Mouse (Mus musculus) activated CD4-positive, CD25-positive, alpha-beta regulatory T cell, adult 9 weeks (primary cell): ENCODE measurements around the gene Ldb1. TPM values are rescaled to one million over a fixed set of nuclear protein-coding genes. Genes with fewer than 3 reads are reported as not detected.

Experiments
- polyA plus RNA-seq: library from polyadenylated mRNA; unstranded; fragments of 100-300 nt; shearing (Covaris generic); gene quantifications from one replicate; pipeline ENCODE4 v1.2.1, GENCODE M21; 2017

Gene Ldb1
- polyA plus RNA-seq: 37.4 TPM

GRCm38 (mm10) chr19:46044993-46045695 lies at the start of gene Ldb1:
Gene Ldb1 (minus strand): TSS chr19:46045214.

DNA sequence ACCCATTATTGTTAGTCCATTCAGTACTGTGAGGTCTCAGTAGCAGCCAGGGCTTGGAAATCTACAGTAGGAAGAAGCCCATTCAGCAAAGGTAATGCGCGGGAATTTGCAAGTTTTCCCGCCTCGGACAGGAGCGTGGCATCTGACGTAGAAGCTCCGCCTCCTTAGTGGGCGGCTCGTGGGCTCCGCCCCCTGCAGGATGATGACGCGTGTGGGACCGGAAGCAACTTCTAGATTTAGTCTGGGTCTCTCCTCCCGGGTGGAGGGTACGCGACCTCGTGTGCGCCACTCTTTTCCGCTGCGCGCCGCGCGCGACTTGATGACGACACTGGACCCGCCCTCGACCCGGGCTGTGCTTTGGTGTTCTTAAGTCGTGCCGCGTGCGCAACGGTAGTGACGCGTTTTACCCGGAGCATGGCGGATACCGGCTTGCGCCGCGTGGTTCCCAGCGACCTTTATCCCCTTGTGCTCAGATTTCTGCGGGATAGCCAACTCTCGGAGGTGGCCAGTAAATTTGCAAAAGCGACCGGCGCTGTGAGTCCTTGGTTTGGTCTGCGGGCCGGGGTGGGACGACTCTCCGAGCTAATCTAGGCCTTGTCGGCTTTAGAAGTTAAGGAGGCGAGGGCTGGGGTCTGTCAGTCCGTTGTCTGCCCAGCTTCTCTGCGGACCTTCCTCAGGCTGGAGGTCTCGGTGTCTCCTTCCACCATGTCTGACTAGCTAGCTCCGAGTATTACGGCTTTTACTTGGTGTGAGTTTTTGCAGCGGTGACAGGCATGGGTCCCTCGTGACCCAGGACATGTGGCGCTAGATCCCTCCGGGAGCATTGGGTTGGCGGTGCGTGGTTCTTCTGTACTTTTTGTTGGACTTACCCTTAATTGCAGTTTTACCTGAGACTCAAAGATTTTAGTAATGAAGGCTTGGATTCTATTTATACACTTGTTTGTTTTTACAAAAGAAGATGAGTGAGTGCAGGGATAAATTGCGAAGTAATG lies 30.9 kb upstream of the Ldb1 start, which contains the start of gene Nolc1:
Gene Nolc1, plus strand, starts transcription at position 248 of the 992 bp plus-strand sequence.

DNA sequence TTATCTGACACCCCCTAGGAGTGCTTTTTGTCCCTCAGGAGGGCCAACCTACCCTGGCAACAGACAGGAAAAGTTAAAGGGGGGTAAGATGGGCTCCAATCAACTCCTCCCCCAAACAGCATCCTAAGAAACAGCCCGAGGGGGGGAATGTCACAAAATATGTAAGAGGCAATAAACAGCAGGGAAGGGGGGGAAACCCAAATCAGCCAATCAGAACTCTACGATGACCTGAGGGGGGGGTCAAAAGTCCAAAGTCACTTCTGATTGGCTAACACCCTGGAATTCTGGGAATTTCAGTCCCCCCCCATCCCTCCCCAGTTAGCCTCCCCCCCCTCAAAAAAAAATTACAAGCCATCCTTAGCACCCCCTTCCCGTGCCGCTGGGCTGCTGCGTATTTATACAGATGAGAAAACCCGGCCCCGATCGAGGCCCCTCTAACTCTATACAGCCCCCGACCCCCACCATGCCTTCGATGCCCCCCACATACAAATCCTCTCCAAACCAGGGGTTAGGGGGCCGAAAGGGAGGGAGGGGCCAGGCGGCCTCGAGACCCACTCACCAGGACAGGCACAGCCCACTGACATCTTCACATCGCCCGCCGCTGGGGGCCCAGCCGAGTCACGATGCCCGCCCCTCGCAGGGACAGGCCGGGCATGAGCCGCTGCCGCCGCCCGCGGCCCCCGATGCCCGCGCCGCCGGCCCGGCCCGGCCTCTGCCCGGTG lies 582 bp downstream of the Ldb1 start, which contains the start of gene Pprc1:
Gene Pprc1, plus strand, starts transcription at position 616 of the 722 bp plus-strand sequence.

GRCm38 (mm10) chr19:46003371-46004226 lies 41.4 kb downstream of the Ldb1 start, which contains the start of gene Hps6:
Gene Hps6 (plus strand): TSS chr19:46003508.

GRCm38 (mm10) chr19:45997785-45998693 lies 47.0 kb downstream of the Ldb1 start, which contains the start of gene Armh3:
Gene Armh3 (minus strand): TSS chr19:45998488.

Other genes starting within 250 kb of the Ldb1 start
- gene Kcnip2, start 229.2 kb downstream of the Ldb1 start, polyA plus RNA-seq: 14.0 TPM
- gene Armh3, start 46.7 kb downstream of the Ldb1 start, polyA plus RNA-seq: 15.1 TPM
- 12.4 TPM for gene Hps6, start 41.7 kb downstream of the Ldb1 start, polyA plus RNA-seq
- 51.0 TPM for gene Pprc1, start 328 bp downstream of the Ldb1 start, polyA plus RNA-seq
- gene Nolc1, start 30.6 kb upstream of the Ldb1 start, polyA plus RNA-seq: 98.3 TPM
- not detected for gene Elovl3, start 86.7 kb upstream of the Ldb1 start, polyA plus RNA-seq
- not detected for gene Pitx3, start 103.1 kb upstream of the Ldb1 start, polyA plus RNA-seq
- 83.0 TPM for gene Gbf1, start 107.3 kb upstream of the Ldb1 start, polyA plus RNA-seq